Mouse (Mus musculus): Measurements from ENCODE around the gene Gm3646.

DNA sequence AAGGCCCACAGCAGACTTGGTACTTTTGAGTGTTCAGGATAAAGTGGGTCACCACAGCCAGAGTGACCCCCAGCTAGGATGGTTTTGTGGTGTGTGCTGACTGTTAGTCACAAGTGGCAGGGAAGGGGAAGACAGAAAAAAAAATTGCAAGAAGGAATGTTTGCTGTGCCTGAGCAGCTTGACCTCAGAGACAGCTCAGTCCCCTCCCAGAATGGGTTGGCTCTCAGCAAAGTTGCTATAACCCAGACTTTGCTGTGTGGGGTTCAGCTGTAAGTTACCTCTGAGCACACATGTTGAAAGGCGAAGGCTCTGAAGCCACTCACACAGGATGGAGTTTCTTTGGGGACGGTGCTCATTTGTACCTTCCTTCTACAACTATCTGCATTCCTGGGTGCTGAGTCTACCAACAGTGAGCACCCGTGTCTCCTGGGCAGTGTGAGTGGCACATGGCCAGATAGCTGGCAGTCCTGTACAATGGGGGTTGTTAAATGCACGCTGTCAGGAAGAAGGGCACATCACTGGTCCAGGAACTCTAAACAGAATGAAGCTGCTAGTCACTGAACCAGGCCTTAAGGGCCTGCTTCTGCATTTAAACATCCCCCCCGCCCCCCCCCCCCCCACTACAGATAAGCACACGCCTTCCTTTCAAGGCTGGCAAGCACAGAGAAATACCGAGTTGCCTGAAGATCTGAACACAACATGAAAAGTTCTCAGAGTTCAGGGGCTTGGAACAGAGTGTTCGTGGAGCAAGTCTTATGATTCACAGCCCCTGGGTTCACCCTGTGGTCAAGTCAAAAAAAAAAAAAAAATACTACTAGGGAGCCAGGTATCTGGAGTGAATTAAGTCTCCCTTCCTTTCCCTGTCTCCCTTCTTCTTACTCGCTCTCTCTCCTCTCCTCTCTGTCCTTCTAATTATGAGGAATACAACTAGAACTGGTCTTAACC is 45.6 kb downstream of the Gm3646 start:
- TF ChIP-seq CTCF (IDR thresholded peaks at IDR 0.05; ENCODE audit: control insufficient read depth, insufficient read depth, low read length) (no peak), POLR2A (IDR thresholded peaks at IDR 0.05; ENCODE audit: borderline replicate concordance, control insufficient read depth, low read depth, low read length) (no peak)
